Comparison of ENCODE assay signal across 8 mouse cellular contexts in the genomic region with DNA sequence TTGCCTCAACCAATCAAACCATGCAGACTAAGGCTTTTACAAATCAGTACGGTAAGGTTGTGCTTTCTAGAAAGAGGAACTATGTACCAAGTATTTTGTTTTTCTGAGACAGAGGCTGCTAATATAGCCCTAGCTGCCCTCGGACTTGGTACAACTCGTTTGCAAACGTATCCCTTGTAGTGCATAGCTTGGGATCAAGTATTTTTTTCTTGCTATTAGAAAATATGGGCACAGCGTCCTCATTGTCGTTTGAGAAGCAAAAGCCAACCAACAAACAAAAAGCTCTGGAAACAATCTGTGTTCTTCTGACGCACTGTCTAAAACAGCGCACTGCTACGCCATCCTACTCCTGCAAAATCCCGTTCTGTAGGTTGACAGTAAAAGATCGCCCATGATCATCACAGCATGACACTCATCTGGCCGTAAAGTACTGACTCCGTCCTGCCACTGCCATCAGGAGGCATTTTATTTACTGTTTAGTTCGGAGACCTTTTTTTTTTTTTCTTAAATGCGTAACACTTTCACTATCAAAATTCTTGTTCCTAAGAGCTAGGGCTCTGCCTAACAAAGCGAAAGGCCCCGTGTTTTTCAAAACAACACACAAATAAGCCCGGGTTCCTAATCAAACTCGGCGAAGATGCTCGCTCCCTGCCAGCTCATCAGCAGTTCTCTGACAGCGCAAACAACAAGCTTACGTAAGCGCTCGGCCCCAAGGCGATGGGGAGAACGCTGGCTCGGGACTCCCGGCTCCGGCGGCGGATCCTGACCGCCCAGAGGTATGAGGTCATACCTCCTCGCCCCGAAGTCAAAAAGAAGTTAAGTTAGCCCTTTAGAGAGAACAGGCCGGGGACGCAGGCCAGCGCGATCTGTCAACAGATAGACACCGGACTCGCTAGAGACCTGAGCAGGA. TPM values are rescaled to one million over a fixed set of nuclear protein-coding genes. Genes with fewer than 3 reads are reported as not detected.
DNase-seq lines count a peak whose midpoint lies in the region; TF ChIP-seq lines count a peak whose summit lies in the region.

No protein-coding gene starts in this region.

- DNase-seq in gastrocnemius, adult 2 months: peak; percentile 58
- no peak for DNase-seq in gastrocnemius, postnatal 10 days
- peak; percentile 74 for DNase-seq in adipocyte (ENCODE audit: low spot score)
- DNase-seq in heart, postnatal 10 days: peak; percentile 42 to 55
- peak; percentile 58 to 71 for DNase-seq in kidney, postnatal 36 days
- DNase-seq in lung, postnatal 14 days: peak; percentile 30
- DNase-seq in spleen, adult 2 months (ENCODE audit: low read depth in 1 of 2, low spot score in 2 of 2): no peak

- H3K27ac ChIP-seq in gastrocnemius, adult 2 months: peak overlapping the region; percentile 100
- H3K27ac ChIP-seq in embryonic fibroblast, embryonic 13.5 days (ENCODE audit: insufficient read depth, low read length): no peak overlapping the region
- peak overlapping the region; percentile 83; the same call in 1 of the 2 replicates for H3K27ac ChIP-seq in spleen, adult 2 months (ENCODE audit: insufficient read depth, low read length)

- no peak for TF ChIP-seq CTCF in gastrocnemius, adult 2 months (IDR thresholded peaks at IDR 0.05)
- no peak for TF ChIP-seq CTCF in embryonic fibroblast, embryonic 13.5 days (IDR thresholded peaks at IDR 0.05; ENCODE audit: borderline replicate concordance, insufficient read depth, low read length)
- no peak for TF ChIP-seq CTCF in spleen, adult 2 months (IDR thresholded peaks at IDR 0.05; ENCODE audit: extremely low read depth, insufficient read depth, insufficient read length, insufficient replicate concordance)

- H3K4me1 ChIP-seq in embryonic fibroblast, embryonic 13.5 days (ENCODE audit: control insufficient read depth, insufficient read depth, low read length): peaks cover 6% of the 10 kb centered on the region; the same call in 1 of the 2 replicates
- H3K4me1 ChIP-seq in spleen, adult 2 months (ENCODE audit: control insufficient read depth, insufficient read depth, insufficient read length): peaks cover 13% of the 10 kb centered on the region

- intact Hi-C loops in gastrocnemius, adult 2 months (cut with DNase I): loop anchor here (2.0 kb wide), 1 partner anchor 23 kb away; a partner anchor contains a TSS
- intact Hi-C loops in heart, postnatal 10 days (cut with DNase I): no loop called here

- H3K4me3 ChIP-seq in gastrocnemius, adult 2 months: peak overlapping the region; percentile 86
- peak overlapping the region; percentile 78 for H3K4me3 ChIP-seq in embryonic fibroblast, embryonic 13.5 days (ENCODE audit: insufficient read depth, low read length)
- peak overlapping the region; percentile 88 for H3K4me3 ChIP-seq in spleen, adult 2 months (ENCODE audit: extremely low read depth, insufficient read depth, insufficient read length)

- WGBS in spleen, adult 2 months: 6% methylated on average over 41 of the region's 41 CpGs

- no peaks in the 10 kb centered on the region for H3K27me3 ChIP-seq in spleen, adult 2 months (ENCODE audit: control insufficient read depth, insufficient read depth, low read length)

- no peak for TF ChIP-seq POLR2A in embryonic fibroblast, embryonic 13.5 days (IDR thresholded peaks at IDR 0.05; ENCODE audit: low read depth, low read length)
- no peak for TF ChIP-seq POLR2A in spleen, adult 2 months (IDR thresholded peaks at IDR 0.05; ENCODE audit: low read depth, low read length)

- peaks cover 14% of the 10 kb centered on the region for H3K36me3 ChIP-seq in spleen, adult 2 months (ENCODE audit: control insufficient read depth, insufficient read depth, low read length)

RNA-seq across cellular contexts. Expression of a gene that starts 0.8 kb away (rescaled TPM):
- total RNA-seq in gastrocnemius, adult 2 months (2021): 10 to 100 TPM; 10.1 to 13.0 TPM
- 10 to 100 TPM; 14.6 to 19.5 TPM for total RNA-seq in gastrocnemius, postnatal 10 days (2021)
- 45.6 and 46.6 TPM in 2 replicates for polyA plus RNA-seq in embryonic fibroblast, embryonic 13.5 days (2011; ENCODE audit: insufficient read length, low read depth, missing spikeins)
- total RNA-seq in heart, postnatal 10 days (2021): 10 to 100 TPM; 21.0 to 24.2 TPM
- polyA plus RNA-seq in spleen, adult 2 months (2012; rRNA removed): 1.1 TPM in 1 of 2 replicates, not detected in the other

RNA-seq across cellular contexts. Expression of a gene that starts 1.0 kb away (rescaled TPM):
- 10 to 100 TPM; 71.4 to 81.4 TPM for total RNA-seq in gastrocnemius, adult 2 months (2021)
- 10 to 100 TPM; 49.7 to 54.9 TPM for total RNA-seq in gastrocnemius, postnatal 10 days (2021)
- 45.4 and 53.9 TPM in 2 replicates for polyA plus RNA-seq in embryonic fibroblast, embryonic 13.5 days (2011; ENCODE audit: insufficient read length, low read depth, missing spikeins)
- total RNA-seq in heart, postnatal 10 days (2021): 10 to 100 TPM; 59.4 to 64.5 TPM
- 14.6 and 19.6 TPM in 2 replicates for polyA plus RNA-seq in spleen, adult 2 months (2012; rRNA removed)

RNA-seq across cellular contexts. Expression of a gene that starts 1.1 kb away (rescaled TPM):
- total RNA-seq in gastrocnemius, adult 2 months (2021): 1 to 10 TPM; 4.0 to 4.7 TPM
- total RNA-seq in gastrocnemius, postnatal 10 days (2021): 1 to 10 TPM; 3.5 to 4.3 TPM
- polyA plus RNA-seq in embryonic fibroblast, embryonic 13.5 days (2011; ENCODE audit: insufficient read length, low read depth, missing spikeins): 5.9 and 6.1 TPM in 2 replicates
- total RNA-seq in heart, postnatal 10 days (2021): 1 to 10 TPM; 6.1 to 7.4 TPM
- 17.0 and 36.5 TPM in 2 replicates for polyA plus RNA-seq in spleen, adult 2 months (2012; rRNA removed)

RNA-seq across cellular contexts. Expression of a gene that starts 22.5 kb away (rescaled TPM):
- total RNA-seq in gastrocnemius, adult 2 months (2021): 10 to 100 TPM; 14.6 to 16.2 TPM
- 10 to 100 TPM; 28.4 to 33.5 TPM for total RNA-seq in gastrocnemius, postnatal 10 days (2021)
- polyA plus RNA-seq in embryonic fibroblast, embryonic 13.5 days (2011; ENCODE audit: insufficient read length, low read depth, missing spikeins): 50.8 and 80.9 TPM in 2 replicates
- total RNA-seq in heart, postnatal 10 days (2021): 10 to 100 TPM; 47.0 to 53.1 TPM
- 15.7 and 15.8 TPM in 2 replicates for polyA plus RNA-seq in spleen, adult 2 months (2012; rRNA removed)

RNA-seq across cellular contexts. Expression of a gene that starts 52.2 kb away (rescaled TPM):
- total RNA-seq in gastrocnemius, adult 2 months (2021): under 1 TPM in 1 of 2 experiments, not detected in 1; 0.39 TPM
- total RNA-seq in gastrocnemius, postnatal 10 days (2021): under 1 TPM; 0.23 to 0.35 TPM
- 0.65 TPM in 1 of 2 replicates, not detected in the other for polyA plus RNA-seq in embryonic fibroblast, embryonic 13.5 days (2011; ENCODE audit: insufficient read length, low read depth, missing spikeins)
- total RNA-seq in heart, postnatal 10 days (2021): under 1 TPM; 0.07 to 0.36 TPM
- polyA plus RNA-seq in spleen, adult 2 months (2012; rRNA removed): 0.04 and 0.13 TPM in 2 replicates

Comparison
In these comparisons a context has a peak if more than half of its experiments do, and no peak if none do; other contexts are left out.
1. DNase-seq: peak in gastrocnemius, adult 2 months (single experiment), adipocyte (single experiment), heart, postnatal 10 days (2 of 2), kidney, postnatal 36 days (2 of 2) and lung, postnatal 14 days (single experiment); none in gastrocnemius, postnatal 10 days (single experiment) and spleen, adult 2 months (0 of 2).
2. Peak in every context shown above with its lines, with median percentiles within 50 percentile points of each other: H3K4me3 ChIP-seq.